Mouse (Mus musculus) olfactory bulb, adult 2 months (tissue): ENCODE results near the gene Fth1.

Experiments
- CTCF ChIP-seq: fragments of 200-500 bp; IDR thresholded peaks from 2 replicates; pipeline ENCODE4 v1.5.1; 2012; ENCODE audit warnings: low read depth, mild to moderate bottlenecking, low read length, moderate library complexity; ENCODE audit not compliant: insufficient read depth
- POLR2A ChIP-seq: fragments of 200-500 bp; IDR thresholded peaks from 2 replicates; pipeline ENCODE4 v1.6.1; 2012; ENCODE audit warnings: mild to moderate bottlenecking, low read depth, low read length, moderate library complexity; ENCODE audit not compliant: insufficient read depth

- TF ChIP-seq POLR2A: no peak
- no peak for TF ChIP-seq CTCF
These were observed 28.0 kb upstream of the Fth1 start for GRCm38 (mm10) chr19:9952390-9952789.
